In the genomic region with DNA sequence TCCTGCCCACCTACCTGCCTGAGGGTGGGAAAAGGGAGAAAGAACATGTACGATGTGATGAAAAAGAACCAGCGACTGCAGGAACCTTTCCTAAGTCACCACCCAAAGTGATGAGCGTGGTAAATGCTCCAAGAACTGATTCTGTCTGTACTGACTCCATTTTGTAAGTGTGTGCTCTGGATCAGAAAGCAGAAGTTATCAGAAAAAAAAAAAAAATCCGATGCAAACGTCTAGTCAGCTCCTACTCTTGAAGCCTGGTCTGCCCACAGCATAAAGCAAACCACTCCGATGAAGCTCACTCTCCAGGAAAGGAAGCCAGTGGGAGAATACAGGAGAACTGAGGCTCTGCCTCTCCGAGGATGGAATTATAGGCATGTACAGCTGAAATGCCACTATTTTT, we compare ENCODE assay signal across 23 mouse cellular contexts. TPM values are rescaled to one million over a fixed set of nuclear protein-coding genes. Genes with fewer than 3 reads are reported as not detected.
"Had no signal": no experiment of that assay in that cellular context is flagged by ENCODE, and none has a peak within 500 bp of the region (broad histone marks: within the 10 kb centered on the region; RNA-seq: fewer than 3 reads in every experiment).

No protein-coding gene starts in this region.

- H3K27me3 ChIP-seq: limb, embryonic 13.5 days; neural tube, embryonic 12.5 days; neural tube, embryonic 15.5 days had no signal

- H3K36me3 ChIP-seq: neural tube, embryonic 15.5 days had no signal

- H3K4me1 ChIP-seq: limb, embryonic 10.5 days; limb, embryonic 13.5 days; neural tube, embryonic 12.5 days; neural tube, embryonic 15.5 days had no signal

- DNase-seq: kidney, adult 2 months; kidney, postnatal 25 days; layer of hippocampus, adult 9-11 months; liver, postnatal 0 days; lung, embryonic 14.5 days; lung, postnatal 10 days; lung, postnatal 36 days; midbrain, embryonic 14.5 days; right cerebral cortex, adult 18-20 months; right cerebral cortex, postnatal 14 days; right cerebral cortex, postnatal 4 days; thymus, postnatal 25 days had no signal

- H3K4me3 ChIP-seq: layer of hippocampus, adult 2 months; limb, embryonic 10.5 days; limb, embryonic 13.5 days; neural tube, embryonic 12.5 days; neural tube, embryonic 15.5 days had no signal

- H3K27ac ChIP-seq: kidney, postnatal 0 days; layer of hippocampus, adult 2 months; limb, embryonic 10.5 days; limb, embryonic 13.5 days; liver, embryonic 14.5 days; neural tube, embryonic 12.5 days; neural tube, embryonic 15.5 days; stomach, postnatal 0 days had no signal

- H3K9ac ChIP-seq: limb, embryonic 13.5 days; liver, embryonic 14.5 days; liver, postnatal 0 days; lung, embryonic 14.5 days; neural tube, embryonic 12.5 days; neural tube, embryonic 15.5 days had no signal

- ATAC-seq: intestine, postnatal 0 days; liver, postnatal 0 days had no signal

RNA-seq across cellular contexts. Expression of gene Gm28048, which starts 29.2 kb away (rescaled TPM):
- total RNA-seq: midbrain, postnatal 0 days had no signal
- polyA plus RNA-seq: liver, adult 2 months had no signal
